ENCODE assay signal across 28 mouse cellular contexts in genomic region chr14:10035682-10036081, GRCm38 (mm10).
DNase-seq lines count a peak whose midpoint lies in the region; ATAC-seq lines count a peak whose summit lies in the region.
"Had no signal": no experiment of that assay in that cellular context is flagged by ENCODE, and none has a peak within 500 bp of the region (broad histone marks: within the 10 kb centered on the region; RNA-seq: fewer than 3 reads in every experiment).

No protein-coding gene starts in this region.

- H3K9ac ChIP-seq in hindbrain, embryonic 16.5 days (ENCODE audit: low read depth, low read length) = no peak overlapping the region
- no peak overlapping the region for H3K9ac ChIP-seq in lung, embryonic 16.5 days (ENCODE audit: low read length)
- H3K9ac ChIP-seq: forebrain, embryonic 15.5 days; hindbrain, embryonic 15.5 days; limb, embryonic 15.5 days; liver, embryonic 13.5 days had no signal

- no peak overlapping the region for H3K27ac ChIP-seq in hindbrain, embryonic 10.5 days
- H3K27ac ChIP-seq in hindbrain, embryonic 16.5 days (ENCODE audit: low read depth, low read length) = no peak overlapping the region
- peak overlapping the region; percentile 52; the same call in 1 of the 2 replicates for H3K27ac ChIP-seq in lung, embryonic 16.5 days (ENCODE audit: low read length)
- H3K27ac ChIP-seq in embryonic facial prominence, embryonic 10.5 days (replicated peaks) = peak overlapping the region; percentile 44; the same call in 1 of the 2 replicates
- H3K27ac ChIP-seq: forebrain, embryonic 15.5 days; hindbrain, embryonic 15.5 days; limb, embryonic 10.5 days; limb, embryonic 15.5 days; liver, embryonic 13.5 days; macrophage; stomach, postnatal 0 days had no signal

- no peak overlapping the region for H3K4me2 ChIP-seq in hindbrain, embryonic 16.5 days (ENCODE audit: low read length)
- no peak overlapping the region for H3K4me2 ChIP-seq in lung, embryonic 16.5 days (ENCODE audit: low read depth, low read length)
- H3K4me2 ChIP-seq: forebrain, embryonic 15.5 days; heart, embryonic 11.5 days; hindbrain, embryonic 15.5 days; limb, embryonic 15.5 days; liver, embryonic 13.5 days had no signal

- 8% methylated on average over 3 of the region's 3 CpGs for WGBS in hindbrain, embryonic 10.5 days
- WGBS in hindbrain, embryonic 16.5 days = 13% methylated on average over 3 of the region's 3 CpGs
- 39% methylated on average over 3 of the region's 3 CpGs for WGBS in lung, embryonic 16.5 days
- 19% methylated on average over 3 of the region's 3 CpGs for WGBS in embryonic facial prominence, embryonic 10.5 days

- ATAC-seq in hindbrain, embryonic 16.5 days = no peak
- no peak for ATAC-seq in lung, embryonic 16.5 days (ENCODE audit: low read depth)
- ATAC-seq: forebrain, embryonic 15.5 days had no signal

- H3K9me3 ChIP-seq in hindbrain, embryonic 10.5 days = no peaks in the 10 kb centered on the region
- no peaks in the 10 kb centered on the region for H3K9me3 ChIP-seq in hindbrain, embryonic 16.5 days (ENCODE audit: control insufficient read depth, low read length)
- H3K9me3 ChIP-seq in lung, embryonic 16.5 days (ENCODE audit: control insufficient read depth, low read length) = no peaks in the 10 kb centered on the region
- no peaks in the 10 kb centered on the region for H3K9me3 ChIP-seq in embryonic facial prominence, embryonic 10.5 days
- H3K9me3 ChIP-seq: forebrain, embryonic 15.5 days; hindbrain, embryonic 15.5 days; limb, embryonic 10.5 days; limb, embryonic 15.5 days; liver, embryonic 13.5 days had no signal

- H3K36me3 ChIP-seq in hindbrain, embryonic 10.5 days = no peaks in the 10 kb centered on the region
- no peaks in the 10 kb centered on the region for H3K36me3 ChIP-seq in hindbrain, embryonic 16.5 days (ENCODE audit: control insufficient read depth, insufficient read depth, low read length)
- no peaks in the 10 kb centered on the region for H3K36me3 ChIP-seq in lung, embryonic 16.5 days (ENCODE audit: control insufficient read depth, insufficient read depth, low read length)
- H3K36me3 ChIP-seq in embryonic facial prominence, embryonic 10.5 days (replicated peaks) = no peaks in the 10 kb centered on the region
- H3K36me3 ChIP-seq: forebrain, embryonic 15.5 days; G1E; hindbrain, embryonic 15.5 days; limb, embryonic 10.5 days; limb, embryonic 15.5 days; liver, embryonic 13.5 days had no signal

- H3K4me1 ChIP-seq in hindbrain, embryonic 10.5 days (replicated peaks) = peaks cover 18% of the 10 kb centered on the region
- no peaks in the 10 kb centered on the region for H3K4me1 ChIP-seq in hindbrain, embryonic 16.5 days (ENCODE audit: control insufficient read depth, insufficient read depth, low read depth, low read length)
- no peaks in the 10 kb centered on the region for H3K4me1 ChIP-seq in lung, embryonic 16.5 days (replicated peaks; ENCODE audit: control insufficient read depth, insufficient read depth, low read length)
- peaks cover 12% of the 10 kb centered on the region for H3K4me1 ChIP-seq in embryonic facial prominence, embryonic 10.5 days
- H3K4me1 ChIP-seq: forebrain, embryonic 15.5 days; hindbrain, embryonic 15.5 days; limb, embryonic 10.5 days; limb, embryonic 15.5 days; liver, embryonic 13.5 days had no signal

- intact Hi-C loops in left cerebral cortex, postnatal 4 days (cut with DNase I) = no loop called here

- DNase-seq in hindbrain, embryonic 10.5 days (ENCODE audit: low spot score) = peak; percentile 51
- no peak for DNase-seq in lung, postnatal 14 days
- peak; percentile 77 for DNase-seq in embryo, embryonic 10 days (ENCODE audit: low spot score)
- DNase-seq in embryonic facial prominence, embryonic 10.5 days (ENCODE audit: low spot score) = no peak
- no peak for DNase-seq in left cerebral cortex, postnatal 4 days
- DNase-seq: adrenal gland, postnatal 10 days; cerebellum, adult 11 months; cerebellum, adult 9-10 months; cerebellum, postnatal 36 days; gastrocnemius, postnatal 25 days; heart, postnatal 36 days; kidney, adult 18-20 months; kidney, postnatal 4 days; liver, embryonic 13.5 days; lung, adult 18-20 months; right cerebral cortex, adult 18-20 months; thymus, adult 18-20 months; thymus, postnatal 25 days had no signal

- H3K4me3 ChIP-seq in hindbrain, embryonic 10.5 days = no peak overlapping the region
- H3K4me3 ChIP-seq in hindbrain, embryonic 16.5 days (ENCODE audit: low read length) = no peak overlapping the region
- H3K4me3 ChIP-seq in lung, embryonic 16.5 days (ENCODE audit: low read length) = no peak overlapping the region
- H3K4me3 ChIP-seq in embryonic facial prominence, embryonic 10.5 days = no peak overlapping the region
- H3K4me3 ChIP-seq: forebrain, embryonic 15.5 days; hindbrain, embryonic 15.5 days; limb, embryonic 10.5 days; limb, embryonic 15.5 days; liver, embryonic 13.5 days had no signal

- H3K27me3 ChIP-seq in hindbrain, embryonic 10.5 days (ENCODE audit: insufficient read depth, poor library complexity, severe bottlenecking) = peaks cover 66% of the 10 kb centered on the region
- H3K27me3 ChIP-seq in hindbrain, embryonic 16.5 days (replicated peaks; ENCODE audit: control insufficient read depth, insufficient read depth, low read length) = peaks cover 2% of the 10 kb centered on the region; the same call in 1 of the 2 replicates
- no peaks in the 10 kb centered on the region for H3K27me3 ChIP-seq in lung, embryonic 16.5 days (ENCODE audit: control insufficient read depth, insufficient read depth, low read depth, low read length)
- H3K27me3 ChIP-seq in embryonic facial prominence, embryonic 10.5 days (replicated peaks; ENCODE audit: low read depth, poor library complexity, severe bottlenecking) = peaks cover 36% of the 10 kb centered on the region
- H3K27me3 ChIP-seq: forebrain, embryonic 15.5 days; hindbrain, embryonic 15.5 days; limb, embryonic 15.5 days; liver, embryonic 13.5 days had no signal

Comparison
In these comparisons a context has a peak if more than half of its experiments do, and no peak if none do; other contexts are left out.
1. DNase-seq: peak in hindbrain, embryonic 10.5 days (single experiment) and embryo, embryonic 10 days (single experiment); none in lung, postnatal 14 days (single experiment), embryonic facial prominence, embryonic 10.5 days (single experiment) and left cerebral cortex, postnatal 4 days (single experiment).
2. H3K27ac ChIP-seq: peak in lung, embryonic 16.5 days (single experiment) and embryonic facial prominence, embryonic 10.5 days (single experiment); none in hindbrain, embryonic 10.5 days (single experiment) and hindbrain, embryonic 16.5 days (single experiment).